In genomic region chr8:84742171-84743053, GRCm38 (mm10) we compare ENCODE assay signal across 8 mouse cellular contexts. TPM values are rescaled to one million over a fixed set of nuclear protein-coding genes. Genes with fewer than 3 reads are reported as not detected.
DNase-seq lines count a peak whose midpoint lies in the region; ATAC-seq and TF ChIP-seq lines count a peak whose summit lies in the region.

No protein-coding gene starts in this region.

- peak overlapping the region; percentile 47; the same call in 1 of the 2 replicates for H3K9ac ChIP-seq in forebrain, embryonic 14.5 days (ENCODE audit: low read length)
- no peak overlapping the region for H3K9ac ChIP-seq in lung, postnatal 0 days (replicated peaks; ENCODE audit: low read depth)

- peak overlapping the region; percentile 87 for H3K27ac ChIP-seq in forebrain, embryonic 14.5 days (ENCODE audit: low read depth, low read length)
- peak overlapping the region; percentile 20; the same call in 1 of the 2 replicates for H3K27ac ChIP-seq in lung, postnatal 0 days (ENCODE audit: low read length)

- DNase-seq in urinary bladder, postnatal 14 days (ENCODE audit: low spot score): peak; percentile 74
- no peak for DNase-seq in urinary bladder, adult 2 months (ENCODE audit: low spot score)
- DNase-seq in forebrain, embryonic 14.5 days (ENCODE audit: low spot score): peak; percentile 78
- peak; percentile 58 to 76 for DNase-seq in heart, postnatal 36 days
- DNase-seq in lung, postnatal 0 days (ENCODE audit: low spot score): peak; percentile 78
- peak; percentile 59 for DNase-seq in testis, postnatal 14 days (ENCODE audit: low spot score)
- no peak for DNase-seq in thymus, postnatal 25 days
- no peak for DNase-seq in right cerebral cortex, postnatal 25 days

- 3% methylated on average over 32 of the region's 32 CpGs for WGBS in forebrain, embryonic 14.5 days
- WGBS in lung, postnatal 0 days: 27% methylated on average over 30 of the region's 32 CpGs

- no peak for TF ChIP-seq EP300 in lung, postnatal 0 days (IDR thresholded peaks at IDR 0.05)

- H3K9me3 ChIP-seq in forebrain, embryonic 14.5 days (replicated peaks; ENCODE audit: control insufficient read depth, low read length): no peaks in the 10 kb centered on the region
- no peaks in the 10 kb centered on the region for H3K9me3 ChIP-seq in lung, postnatal 0 days (ENCODE audit: low read length)

- no peaks in the 10 kb centered on the region for H3K36me3 ChIP-seq in forebrain, embryonic 14.5 days (ENCODE audit: control insufficient read depth, insufficient read depth, low read length)
- H3K36me3 ChIP-seq in lung, postnatal 0 days (ENCODE audit: insufficient read depth, low read length): no peaks in the 10 kb centered on the region

- intact Hi-C loops in heart, postnatal 36 days (cut with DNase I): no loop called here

- no peak for TF ChIP-seq CTCF in lung, postnatal 0 days (IDR thresholded peaks at IDR 0.05)

- no peak overlapping the region for H3K4me3 ChIP-seq in forebrain, embryonic 14.5 days (ENCODE audit: low read depth, low read length)
- H3K4me3 ChIP-seq in lung, postnatal 0 days (ENCODE audit: low read depth, low read length): no peak overlapping the region

- H3K4me1 ChIP-seq in forebrain, embryonic 14.5 days (ENCODE audit: control insufficient read depth, insufficient read depth, low read length): peaks cover 85% of the 10 kb centered on the region
- peaks cover 56% of the 10 kb centered on the region for H3K4me1 ChIP-seq in lung, postnatal 0 days (ENCODE audit: insufficient read depth, low read depth, low read length)

- H3K27me3 ChIP-seq in forebrain, embryonic 14.5 days (replicated peaks; ENCODE audit: control insufficient read depth, insufficient read depth, low read length): no peaks in the 10 kb centered on the region
- H3K27me3 ChIP-seq in lung, postnatal 0 days (replicated peaks; ENCODE audit: insufficient read depth, low read length): no peaks in the 10 kb centered on the region

- peak overlapping the region; percentile 38 for H3K4me2 ChIP-seq in forebrain, embryonic 14.5 days (ENCODE audit: low read length)
- H3K4me2 ChIP-seq in lung, postnatal 0 days (replicated peaks; ENCODE audit: low read depth, low read length): peak overlapping the region; percentile 32

- peak; percentile 53 for ATAC-seq in forebrain, embryonic 14.5 days
- ATAC-seq in lung, postnatal 0 days: peak; percentile 46

RNA-seq across cellular contexts. Expression of gene G430095P16Rik, which starts 19.6 kb away (rescaled TPM):
- 1.0 and 1.2 TPM in 2 replicates for polyA plus RNA-seq in urinary bladder, adult 2 months (2012; rRNA removed)
- polyA plus RNA-seq in forebrain, embryonic 14.5 days (2014; fragmentation: Nextera tagmentation; extraction: Ambion mirVana): 1.5 and 1.7 TPM in 2 replicates
- under 1 TPM in 1 of 2 experiments, not detected in 1; 0.44 TPM for total RNA-seq in heart, postnatal 36 days (2021)
- polyA plus RNA-seq in lung, postnatal 0 days (2015; fragmentation: Nextera tagmentation; extraction: Ambion mirVana): 2.0 and 2.8 TPM in 2 replicates

RNA-seq across cellular contexts. Expression of gene Lyl1, which starts 41.2 kb away (rescaled TPM):
- polyA plus RNA-seq in urinary bladder, adult 2 months (2012; rRNA removed): 7.8 and 8.7 TPM in 2 replicates
- polyA plus RNA-seq in forebrain, embryonic 14.5 days (2014; fragmentation: Nextera tagmentation; extraction: Ambion mirVana): 2.9 and 3.8 TPM in 2 replicates
- 1 to 10 TPM; 5.4 to 5.7 TPM for total RNA-seq in heart, postnatal 36 days (2021)
- 11.6 and 13.9 TPM in 2 replicates for polyA plus RNA-seq in lung, postnatal 0 days (2015; fragmentation: Nextera tagmentation; extraction: Ambion mirVana)

RNA-seq across cellular contexts. Expression of gene Nacc1, which starts 54.8 kb away (rescaled TPM):
- 39.5 and 49.4 TPM in 2 replicates for polyA plus RNA-seq in urinary bladder, adult 2 months (2012; rRNA removed)
- 17.0 and 17.6 TPM in 2 replicates for polyA plus RNA-seq in forebrain, embryonic 14.5 days (2014; fragmentation: Nextera tagmentation; extraction: Ambion mirVana)
- 10 to 100 TPM; 27.3 to 30.1 TPM for total RNA-seq in heart, postnatal 36 days (2021)
- 7.1 and 7.4 TPM in 2 replicates for polyA plus RNA-seq in lung, postnatal 0 days (2015; fragmentation: Nextera tagmentation; extraction: Ambion mirVana)

RNA-seq across cellular contexts. Expression of gene Trmt1, which starts 56.3 kb away (rescaled TPM):
- 71.7 and 76.3 TPM in 2 replicates for polyA plus RNA-seq in urinary bladder, adult 2 months (2012; rRNA removed)
- polyA plus RNA-seq in forebrain, embryonic 14.5 days (2014; fragmentation: Nextera tagmentation; extraction: Ambion mirVana): 47.8 and 52.3 TPM in 2 replicates
- 10 to 100 TPM; 36.1 to 39.2 TPM for total RNA-seq in heart, postnatal 36 days (2021)
- 38.4 and 43.4 TPM in 2 replicates for polyA plus RNA-seq in lung, postnatal 0 days (2015; fragmentation: Nextera tagmentation; extraction: Ambion mirVana)

RNA-seq across cellular contexts. Expression of gene Nfix, which starts 57.7 kb away (rescaled TPM):
- 21.7 and 77.0 TPM in 2 replicates for polyA plus RNA-seq in urinary bladder, adult 2 months (2012; rRNA removed)
- 237 and 318 TPM in 2 replicates for polyA plus RNA-seq in forebrain, embryonic 14.5 days (2014; fragmentation: Nextera tagmentation; extraction: Ambion mirVana)
- total RNA-seq in heart, postnatal 36 days (2021): 100 to 1,000 TPM; 279 to 296 TPM
- 38.8 and 45.1 TPM in 2 replicates for polyA plus RNA-seq in lung, postnatal 0 days (2015; fragmentation: Nextera tagmentation; extraction: Ambion mirVana)

Comparison
In these comparisons a context has a peak if more than half of its experiments do, and no peak if none do; other contexts are left out.
1. DNase-seq: peak in urinary bladder, postnatal 14 days (single experiment), forebrain, embryonic 14.5 days (single experiment), heart, postnatal 36 days (2 of 2), lung, postnatal 0 days (single experiment) and testis, postnatal 14 days (single experiment); none in urinary bladder, adult 2 months (single experiment), thymus, postnatal 25 days (single experiment) and right cerebral cortex, postnatal 25 days (single experiment).